Mouse (Mus musculus): Measurements from ENCODE around the gene Heatr3. TPM values are rescaled to one million over a fixed set of nuclear protein-coding genes. Genes with fewer than 3 reads are reported as not detected.
A peak's percentile ranks its signal among the peaks of the same experiment; 100 is the strongest.

Gene Heatr3
- 34.6 and 35.0 TPM in 2 replicates for polyA plus RNA-seq (2015; fragmentation: Nextera tagmentation; extraction: Ambion mirVana)

DNA sequence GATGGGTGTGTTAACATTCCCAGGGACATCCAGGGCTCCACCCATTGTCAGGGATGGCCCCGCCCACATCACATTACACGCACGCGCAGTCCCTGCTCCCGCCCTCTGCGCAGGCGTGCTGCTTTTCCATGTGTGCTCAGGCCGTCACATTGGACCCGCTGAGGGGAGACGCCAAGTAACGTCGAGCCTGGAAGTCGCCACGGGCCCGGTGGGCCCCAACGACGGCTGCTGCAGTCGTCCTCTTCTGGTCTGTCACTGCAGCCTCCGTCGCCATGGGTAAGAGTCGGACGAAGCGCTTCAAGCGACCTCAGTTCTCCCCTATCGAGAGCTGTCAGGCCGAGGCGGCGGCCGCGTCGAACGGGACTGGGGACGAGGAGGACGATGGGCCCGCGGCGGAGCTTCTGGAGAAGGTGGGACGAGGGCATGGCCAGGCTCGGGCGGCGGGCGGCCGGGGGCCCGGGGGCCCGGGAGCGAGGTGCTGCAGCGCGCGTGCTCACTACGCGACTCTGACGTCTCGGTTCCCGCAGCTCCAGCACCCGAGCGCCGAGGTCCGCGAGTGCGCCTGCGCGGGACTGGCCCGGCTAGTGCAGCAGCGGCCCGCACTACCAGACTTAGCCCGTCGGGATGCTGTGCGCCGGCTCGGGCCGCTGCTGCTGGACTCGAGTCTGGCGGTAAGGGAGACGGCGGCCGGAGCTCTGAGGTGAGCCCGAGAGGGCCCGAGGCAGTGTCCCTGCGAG is at the start of gene Heatr3:
TSS of gene Heatr3 (plus strand) at position 108 of the 737 bp plus-strand sequence.
- Histone ChIP-seq H3K9ac (ENCODE audit: low read length) (peak within 1 kb of the TSS; percentile 89), H3K9me3 (replicated peaks; ENCODE audit: control insufficient read depth, low read length) (no peaks in the 10 kb centered on the region), H3K4me2 (ENCODE audit: low read depth, low read length) (peak within 1 kb of the TSS; percentile 81), H3K36me3 (ENCODE audit: control insufficient read depth, insufficient read depth, low read length) (0 out of 2 replicates have a peak, but pooled peaks cover 3% of the 10 kb centered on the region), H3K4me3 (replicated peaks; ENCODE audit: low read length) (peak within 1 kb of the TSS; percentile 96), H3K27ac (ENCODE audit: low read length) (peak within 1 kb of the TSS; percentile 87), H3K27me3 (ENCODE audit: control insufficient read depth, insufficient read depth, low read length) (no peaks in the 10 kb centered on the region), H3K4me1 (ENCODE audit: control insufficient read depth, insufficient read depth, low read length) (peaks cover 8% of the 10 kb centered on the region; the same call in 1 of the 2 replicates)
- under 1% methylated on average over 79 of the region's 79 CpGs for WGBS
- peak; percentile 98 for ATAC-seq (ENCODE audit: insufficient read depth, low FRiP score)

DNA sequence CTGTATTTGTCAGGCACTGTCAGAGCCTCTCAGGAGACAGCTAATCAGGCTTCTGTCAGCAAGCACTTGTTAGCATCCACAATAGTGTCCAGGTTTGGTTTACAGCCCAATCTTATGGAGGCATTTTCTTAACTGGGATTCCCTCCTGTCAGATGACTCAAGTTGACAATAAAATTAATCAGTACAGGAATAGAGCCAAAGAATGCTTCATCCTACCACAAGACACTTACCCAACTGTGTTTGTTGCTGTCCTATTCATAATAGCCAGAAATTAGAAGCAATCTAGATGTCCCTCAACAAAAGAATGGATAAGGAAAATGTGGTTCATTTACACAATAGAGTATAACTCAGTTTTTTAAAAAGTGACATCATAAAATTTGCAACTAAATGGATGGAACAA is 49.6 kb upstream of the Heatr3 start:
- Histone ChIP-seq H3K9ac (ENCODE audit: low read length) (no peak overlapping the region), H3K27me3 (ENCODE audit: control insufficient read depth, insufficient read depth, low read length) (no peaks in the 10 kb centered on the region), H3K36me3 (ENCODE audit: control insufficient read depth, insufficient read depth, low read length) (no peaks in the 10 kb centered on the region), H3K9me3 (replicated peaks; ENCODE audit: control insufficient read depth, low read length) (no peaks in the 10 kb centered on the region), H3K27ac (ENCODE audit: low read length) (no peak overlapping the region), H3K4me3 (replicated peaks; ENCODE audit: low read length) (no peak overlapping the region), H3K4me1 (ENCODE audit: control insufficient read depth, insufficient read depth, low read length) (no peaks in the 10 kb centered on the region), H3K4me2 (ENCODE audit: low read depth, low read length) (no peak overlapping the region)
- no peak for ATAC-seq (ENCODE audit: insufficient read depth, low FRiP score)

- Histone ChIP-seq H3K36me3 (ENCODE audit: control insufficient read depth, insufficient read depth, low read length) (no peaks in the 10 kb centered on the region), H3K27me3 (ENCODE audit: control insufficient read depth, insufficient read depth, low read length) (no peaks in the 10 kb centered on the region), H3K27ac (ENCODE audit: low read length) (no peak overlapping the region), H3K4me3 (replicated peaks; ENCODE audit: low read length) (no peak overlapping the region), H3K4me1 (ENCODE audit: control insufficient read depth, insufficient read depth, low read length) (no peaks in the 10 kb centered on the region), H3K4me2 (ENCODE audit: low read depth, low read length) (no peak overlapping the region), H3K9ac (ENCODE audit: low read length) (no peak overlapping the region), H3K9me3 (replicated peaks; ENCODE audit: control insufficient read depth, low read length) (no peaks in the 10 kb centered on the region)
- no peak for ATAC-seq (ENCODE audit: insufficient read depth, low FRiP score)
- 78% methylated on average over 2 of the region's 2 CpGs for WGBS
Observed at GRCm38 (mm10) chr8:88091661-88092060, 46.0 kb upstream of the Heatr3 start.

DNA sequence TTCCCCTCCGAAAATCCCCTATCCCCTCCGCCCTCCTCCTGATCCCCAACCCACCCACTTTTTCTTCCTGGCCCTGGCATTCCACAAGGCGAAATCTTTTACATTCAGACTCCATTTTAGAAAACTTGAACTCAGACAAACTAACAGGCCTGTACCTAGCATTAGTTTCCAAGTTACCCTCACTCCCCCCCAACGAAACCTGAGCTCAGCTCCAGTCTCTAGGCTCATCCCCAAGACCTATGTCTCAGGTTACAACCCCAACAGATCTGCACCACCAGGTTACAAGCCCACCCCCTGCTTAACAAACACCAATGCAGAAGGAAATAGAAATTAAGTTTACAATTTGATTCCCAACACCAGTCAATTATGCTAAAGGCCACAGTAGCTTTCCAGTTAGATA is 44.3 kb upstream of the Heatr3 start:
- H3K36me3 ChIP-seq (ENCODE audit: control insufficient read depth, insufficient read depth, low read length): no peaks in the 10 kb centered on the region
- WGBS: 70% methylated on average over 4 of the region's 4 CpGs
- H3K4me1 ChIP-seq (ENCODE audit: control insufficient read depth, insufficient read depth, low read length): no peaks in the 10 kb centered on the region
- no peak overlapping the region for H3K27ac ChIP-seq (ENCODE audit: low read length)
- no peak overlapping the region for H3K4me3 ChIP-seq (replicated peaks; ENCODE audit: low read length)
- H3K27me3 ChIP-seq (ENCODE audit: control insufficient read depth, insufficient read depth, low read length): no peaks in the 10 kb centered on the region
- H3K9ac ChIP-seq (ENCODE audit: low read length): no peak overlapping the region
- H3K9me3 ChIP-seq (replicated peaks; ENCODE audit: control insufficient read depth, low read length): no peaks in the 10 kb centered on the region
- H3K4me2 ChIP-seq (ENCODE audit: low read depth, low read length): no peak overlapping the region
- no peak for ATAC-seq (ENCODE audit: insufficient read depth, low FRiP score)

DNA sequence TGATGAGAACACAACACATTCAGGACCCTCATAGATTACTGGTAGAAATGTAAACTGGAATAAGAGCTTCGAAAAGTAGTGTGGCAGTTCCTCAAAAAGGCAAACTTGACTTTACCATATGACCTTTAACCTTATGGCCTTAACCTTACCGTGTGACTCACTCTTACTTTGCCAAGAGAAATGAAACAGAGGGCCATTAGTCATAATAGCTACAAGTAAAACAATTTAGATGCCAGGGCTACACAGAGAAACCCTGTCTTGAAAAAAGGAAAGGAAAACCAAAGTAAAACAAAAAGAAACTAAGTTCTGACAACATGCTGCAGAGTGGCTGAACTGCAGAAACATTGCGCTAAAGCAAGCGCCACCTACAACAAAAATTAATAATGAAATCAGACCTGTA is 38.8 kb upstream of the Heatr3 start:
- H3K9ac ChIP-seq (ENCODE audit: low read length): no peak overlapping the region
- H3K27me3 ChIP-seq (ENCODE audit: control insufficient read depth, insufficient read depth, low read length): no peaks in the 10 kb centered on the region
- no peak overlapping the region for H3K27ac ChIP-seq (ENCODE audit: low read length)
- H3K4me2 ChIP-seq (ENCODE audit: low read depth, low read length): no peak overlapping the region
- H3K9me3 ChIP-seq (replicated peaks; ENCODE audit: control insufficient read depth, low read length): no peaks in the 10 kb centered on the region
- WGBS: 73% methylated on average over 4 of the region's 4 CpGs
- H3K36me3 ChIP-seq (ENCODE audit: control insufficient read depth, insufficient read depth, low read length): no peaks in the 10 kb centered on the region
- no peak for ATAC-seq (ENCODE audit: insufficient read depth, low FRiP score)
- no peaks in the 10 kb centered on the region for H3K4me1 ChIP-seq (ENCODE audit: control insufficient read depth, insufficient read depth, low read length)
- H3K4me3 ChIP-seq (replicated peaks; ENCODE audit: low read length): no peak overlapping the region

GRCm38 (mm10) chr8:88099526-88099925 is 38.1 kb upstream of the Heatr3 start:
- no peaks in the 10 kb centered on the region for H3K4me1 ChIP-seq (ENCODE audit: control insufficient read depth, insufficient read depth, low read length)
- H3K9me3 ChIP-seq (replicated peaks; ENCODE audit: control insufficient read depth, low read length): no peaks in the 10 kb centered on the region
- no peak overlapping the region for H3K27ac ChIP-seq (ENCODE audit: low read length)
- no peak for ATAC-seq (ENCODE audit: insufficient read depth, low FRiP score)
- no peaks in the 10 kb centered on the region for H3K36me3 ChIP-seq (ENCODE audit: control insufficient read depth, insufficient read depth, low read length)
- H3K4me3 ChIP-seq (replicated peaks; ENCODE audit: low read length): no peak overlapping the region
- H3K4me2 ChIP-seq (ENCODE audit: low read depth, low read length): no peak overlapping the region
- H3K27me3 ChIP-seq (ENCODE audit: control insufficient read depth, insufficient read depth, low read length): no peaks in the 10 kb centered on the region
- H3K9ac ChIP-seq (ENCODE audit: low read length): no peak overlapping the region
- WGBS: 0% methylated on average over 1 of the region's 1 CpGs

- no peak for ATAC-seq (ENCODE audit: insufficient read depth, low FRiP score)
- no peaks in the 10 kb centered on the region for H3K27me3 ChIP-seq (ENCODE audit: control insufficient read depth, insufficient read depth, low read length)
- no peaks in the 10 kb centered on the region for H3K36me3 ChIP-seq (ENCODE audit: control insufficient read depth, insufficient read depth, low read length)
- H3K4me2 ChIP-seq (ENCODE audit: low read depth, low read length): no peak overlapping the region
- H3K9me3 ChIP-seq (replicated peaks; ENCODE audit: control insufficient read depth, low read length): no peaks in the 10 kb centered on the region
- no peaks in the 10 kb centered on the region for H3K4me1 ChIP-seq (ENCODE audit: control insufficient read depth, insufficient read depth, low read length)
- H3K4me3 ChIP-seq (replicated peaks; ENCODE audit: low read length): no peak overlapping the region
- H3K27ac ChIP-seq (ENCODE audit: low read length): no peak overlapping the region
- no peak overlapping the region for H3K9ac ChIP-seq (ENCODE audit: low read length)
- WGBS: 90% methylated on average over 4 of the region's 4 CpGs
Observed at GRCm38 (mm10) chr8:88109241-88109640, 28.4 kb upstream of the Heatr3 start.

DNA sequence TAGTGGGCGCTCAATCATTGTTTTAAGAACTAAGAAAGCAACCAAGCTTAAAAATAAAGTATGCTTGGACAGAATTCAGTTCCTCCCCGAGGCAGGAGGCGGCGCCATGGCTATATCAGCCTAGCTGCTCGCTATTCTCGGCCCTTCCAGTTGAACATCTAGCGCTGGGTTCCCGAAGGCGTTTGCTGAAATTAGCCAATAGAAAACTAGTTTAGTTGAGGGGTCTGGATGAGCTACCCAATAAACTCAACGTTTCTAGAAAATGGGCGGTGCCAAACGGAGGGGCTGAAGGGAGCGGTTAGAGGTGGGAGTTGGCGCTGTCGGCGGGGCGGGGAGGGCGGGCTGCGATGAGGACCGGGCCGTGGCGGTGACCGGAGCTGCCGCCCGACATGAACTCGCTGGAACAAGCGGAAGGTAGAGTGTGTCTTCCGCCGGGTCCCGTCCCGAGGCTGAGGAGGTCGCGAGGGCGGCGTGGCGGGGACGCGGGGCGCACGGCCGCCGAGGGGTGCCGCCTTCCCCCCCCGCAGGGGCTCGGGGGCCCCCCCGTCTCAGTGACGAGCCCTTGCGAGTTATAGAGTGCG is 19.1 kb upstream of the Heatr3 start, which contains the start of gene Cnep1r1:
TSS of gene Cnep1r1 (plus strand) at position 314 of the 581 bp plus-strand sequence.
- peak within 1 kb of the TSS; percentile 80 for H3K4me3 ChIP-seq (replicated peaks; ENCODE audit: low read length)
- ATAC-seq (ENCODE audit: insufficient read depth, low FRiP score): peak; percentile 100
- no peaks in the 10 kb centered on the region for H3K9me3 ChIP-seq (replicated peaks; ENCODE audit: control insufficient read depth, low read length)
- H3K36me3 ChIP-seq (ENCODE audit: control insufficient read depth, insufficient read depth, low read length): no peaks in the 10 kb centered on the region
- no peaks in the 10 kb centered on the region for H3K27me3 ChIP-seq (ENCODE audit: control insufficient read depth, insufficient read depth, low read length)
- no peaks in the 10 kb centered on the region for H3K4me1 ChIP-seq (ENCODE audit: control insufficient read depth, insufficient read depth, low read length)
- WGBS: under 1% methylated on average over 49 of the region's 49 CpGs
- H3K4me2 ChIP-seq (ENCODE audit: low read depth, low read length): peak within 1 kb of the TSS; percentile 57
- H3K9ac ChIP-seq (ENCODE audit: low read length): peak within 1 kb of the TSS; percentile 93
- H3K27ac ChIP-seq (ENCODE audit: low read length): peak within 1 kb of the TSS; percentile 79

DNA sequence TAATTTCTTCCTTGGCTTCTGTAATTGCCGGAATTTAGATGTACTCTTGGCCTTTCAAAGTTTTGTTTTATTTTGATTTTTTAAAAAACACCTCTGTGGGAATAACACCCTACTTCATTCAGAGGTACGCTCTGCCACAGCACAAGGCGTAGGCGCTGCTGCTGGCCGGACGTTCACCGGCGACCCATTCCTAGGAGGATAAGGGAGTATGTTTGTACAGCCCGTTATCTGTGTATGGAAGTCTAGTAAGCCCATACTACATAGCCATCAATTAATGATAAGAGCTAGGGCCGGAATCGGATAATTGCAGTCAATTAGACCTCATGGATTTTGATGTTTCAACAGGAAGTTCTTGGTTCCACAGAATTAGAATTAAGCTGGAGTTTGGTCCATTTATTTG is 18.6 kb upstream of the Heatr3 start:
- H3K4me1 ChIP-seq (ENCODE audit: control insufficient read depth, insufficient read depth, low read length): no peaks in the 10 kb centered on the region

More for the DNA sequence above, 18.6 kb upstream of the Heatr3 start:
- peak overlapping the region; percentile 79 for H3K27ac ChIP-seq (ENCODE audit: low read length)
- H3K9ac ChIP-seq (ENCODE audit: low read length): peak overlapping the region; percentile 93
- H3K4me3 ChIP-seq (replicated peaks; ENCODE audit: low read length): peak overlapping the region; percentile 80
- no peaks in the 10 kb centered on the region for H3K36me3 ChIP-seq (ENCODE audit: control insufficient read depth, insufficient read depth, low read length)
- H3K27me3 ChIP-seq (ENCODE audit: control insufficient read depth, insufficient read depth, low read length): no peaks in the 10 kb centered on the region
- H3K4me2 ChIP-seq (ENCODE audit: low read depth, low read length): peak overlapping the region; percentile 57
- H3K9me3 ChIP-seq (replicated peaks; ENCODE audit: control insufficient read depth, low read length): no peaks in the 10 kb centered on the region
- ATAC-seq (ENCODE audit: insufficient read depth, low FRiP score): no peak
- under 1% methylated on average over 11 of the region's 11 CpGs for WGBS

Data from stomach, embryonic 16.5 days (tissue).